ENCODE assay signal across 20 mouse cellular contexts in genomic region chr6:6543606-6544254, GRCm38 (mm10). TPM values are rescaled to one million over a fixed set of nuclear protein-coding genes. Genes with fewer than 3 reads are reported as not detected.
DNase-seq lines count a peak whose midpoint lies in the region; ATAC-seq and TF ChIP-seq lines count a peak whose summit lies in the region.
"Had no signal": no experiment of that assay in that cellular context is flagged by ENCODE, and none has a peak within 500 bp of the region (broad histone marks: within the 10 kb centered on the region; RNA-seq: fewer than 3 reads in every experiment).

No protein-coding gene starts in this region.

- no peak overlapping the region for H3ac ChIP-seq in myocyte (ENCODE audit: control insufficient read depth, insufficient read length)

- H3K9me3 ChIP-seq in embryonic facial prominence, embryonic 14.5 days (ENCODE audit: control insufficient read depth, low read length): no peaks in the 10 kb centered on the region
- H3K9me3 ChIP-seq in embryonic facial prominence, embryonic 10.5 days: no peaks in the 10 kb centered on the region
- H3K9me3 ChIP-seq in neural tube, embryonic 15.5 days (replicated peaks): no peaks in the 10 kb centered on the region
- H3K9me3 ChIP-seq in embryonic facial prominence, embryonic 15.5 days (replicated peaks): no peaks in the 10 kb centered on the region
- H3K9me3 ChIP-seq: heart, embryonic 15.5 days; hindbrain, embryonic 13.5 days; intestine, embryonic 15.5 days had no signal

- DNase-seq in embryonic facial prominence, embryonic 14.5 days (ENCODE audit: low spot score): peak; percentile 71
- DNase-seq in embryonic facial prominence, embryonic 10.5 days (ENCODE audit: low spot score): no peak
- no peak for DNase-seq in neural tube, embryonic 10.5 days (ENCODE audit: extremely low spot score, low spot score)
- no peak for DNase-seq in gastrocnemius, postnatal 25 days
- DNase-seq in thymus, adult 2 months: no peak
- DNase-seq: adrenal gland, postnatal 36 days; cerebellum, adult 2 months; gastrocnemius, postnatal 14 days; heart, adult 18-20 months; heart, postnatal 14 days; kidney, adult 18-20 months had no signal

- TF ChIP-seq CTCF in thymus, adult 2 months (IDR thresholded peaks at IDR 0.05; ENCODE audit: borderline replicate concordance, control insufficient read depth, extremely low read depth, insufficient read depth, low read length, poor library complexity): no peak

- ATAC-seq in embryonic facial prominence, embryonic 14.5 days (ENCODE audit: low read depth): no peak; the same call in 1 of the 2 replicates
- peak; percentile 35; the same call in 1 of the 2 replicates for ATAC-seq in neural tube, embryonic 15.5 days (ENCODE audit: low FRiP score)
- ATAC-seq in embryonic facial prominence, embryonic 15.5 days (ENCODE audit: insufficient number of reproducible peaks, low FRiP score, low TSS enrichment, low read depth): peak; percentile 69; the same call in 1 of the 2 replicates
- ATAC-seq: activated CD4-positive, CD25-positive, alpha-beta regulatory T cell, adult 4 months; forebrain, embryonic 14.5 days; intestine, embryonic 15.5 days had no signal

- H3K4me3 ChIP-seq in embryonic facial prominence, embryonic 14.5 days (ENCODE audit: low read depth, low read length): no peak overlapping the region
- no peak overlapping the region for H3K4me3 ChIP-seq in embryonic facial prominence, embryonic 10.5 days
- H3K4me3 ChIP-seq in neural tube, embryonic 15.5 days (replicated peaks): no peak overlapping the region
- no peak overlapping the region for H3K4me3 ChIP-seq in embryonic facial prominence, embryonic 15.5 days (replicated peaks)
- H3K4me3 ChIP-seq in myocyte: no peak overlapping the region
- H3K4me3 ChIP-seq in thymus, adult 2 months (ENCODE audit: control insufficient read depth, insufficient read depth, low read length): no peak overlapping the region
- H3K4me3 ChIP-seq: heart, embryonic 15.5 days; hindbrain, embryonic 13.5 days; intestine, embryonic 15.5 days had no signal

- no peaks in the 10 kb centered on the region for H3K36me3 ChIP-seq in embryonic facial prominence, embryonic 14.5 days (ENCODE audit: control insufficient read depth, insufficient read depth, low read length)
- H3K36me3 ChIP-seq in embryonic facial prominence, embryonic 10.5 days (replicated peaks): no peaks in the 10 kb centered on the region
- no peaks in the 10 kb centered on the region for H3K36me3 ChIP-seq in neural tube, embryonic 15.5 days
- no peaks in the 10 kb centered on the region for H3K36me3 ChIP-seq in embryonic facial prominence, embryonic 15.5 days
- H3K36me3 ChIP-seq in myocyte (ENCODE audit: control insufficient read depth, insufficient read depth): no peaks in the 10 kb centered on the region
- no peaks in the 10 kb centered on the region for H3K36me3 ChIP-seq in thymus, adult 2 months (ENCODE audit: control insufficient read depth, insufficient read depth, low read length)
- H3K36me3 ChIP-seq: heart, embryonic 15.5 days; hindbrain, embryonic 13.5 days; intestine, embryonic 15.5 days had no signal

- 0 out of 2 replicates have a peak, but pooled peaks cover 4% of the 10 kb centered on the region for H3K4me1 ChIP-seq in embryonic facial prominence, embryonic 14.5 days (ENCODE audit: control insufficient read depth, insufficient read depth, low read length)
- no peaks in the 10 kb centered on the region for H3K4me1 ChIP-seq in embryonic facial prominence, embryonic 10.5 days
- H3K4me1 ChIP-seq in neural tube, embryonic 15.5 days: no peaks in the 10 kb centered on the region
- H3K4me1 ChIP-seq in embryonic facial prominence, embryonic 15.5 days: no peaks in the 10 kb centered on the region
- no peaks in the 10 kb centered on the region for H3K4me1 ChIP-seq in thymus, adult 2 months (replicated peaks; ENCODE audit: control insufficient read depth, insufficient read depth, low read length)
- H3K4me1 ChIP-seq: hindbrain, embryonic 13.5 days; intestine, embryonic 15.5 days had no signal

- H3K27ac ChIP-seq in embryonic facial prominence, embryonic 14.5 days (replicated peaks; ENCODE audit: low read depth, low read length): no peak overlapping the region
- H3K27ac ChIP-seq in embryonic facial prominence, embryonic 10.5 days (replicated peaks): no peak overlapping the region
- H3K27ac ChIP-seq in neural tube, embryonic 15.5 days (replicated peaks): no peak overlapping the region
- no peak overlapping the region for H3K27ac ChIP-seq in embryonic facial prominence, embryonic 15.5 days (replicated peaks)
- H3K27ac ChIP-seq in thymus, adult 2 months (ENCODE audit: control insufficient read depth, insufficient read depth, low read length): no peak overlapping the region
- H3K27ac ChIP-seq: heart, embryonic 15.5 days; hindbrain, embryonic 13.5 days; intestine, embryonic 15.5 days had no signal

- H3K4me2 ChIP-seq in embryonic facial prominence, embryonic 14.5 days (ENCODE audit: low read depth, low read length): no peak overlapping the region
- no peak overlapping the region for H3K4me2 ChIP-seq in neural tube, embryonic 15.5 days
- H3K4me2 ChIP-seq in embryonic facial prominence, embryonic 15.5 days (replicated peaks): no peak overlapping the region
- peak overlapping the region; percentile 47 for H3K4me2 ChIP-seq in myocyte (ENCODE audit: low read depth)
- H3K4me2 ChIP-seq: heart, embryonic 11.5 days; heart, embryonic 15.5 days; hindbrain, embryonic 13.5 days; intestine, embryonic 15.5 days had no signal

- no peak overlapping the region for H3K9ac ChIP-seq in embryonic facial prominence, embryonic 14.5 days (ENCODE audit: low read depth, low read length)
- no peak overlapping the region for H3K9ac ChIP-seq in neural tube, embryonic 15.5 days (replicated peaks)
- H3K9ac ChIP-seq in embryonic facial prominence, embryonic 15.5 days: no peak overlapping the region
- H3K9ac ChIP-seq: heart, embryonic 15.5 days; hindbrain, embryonic 13.5 days; intestine, embryonic 15.5 days had no signal

- no peaks in the 10 kb centered on the region for H3K27me3 ChIP-seq in embryonic facial prominence, embryonic 14.5 days (replicated peaks; ENCODE audit: control insufficient read depth, insufficient read depth, low read length)
- no peaks in the 10 kb centered on the region for H3K27me3 ChIP-seq in embryonic facial prominence, embryonic 10.5 days (replicated peaks; ENCODE audit: low read depth, poor library complexity, severe bottlenecking)
- peaks cover 3% of the 10 kb centered on the region; the same call in 1 of the 2 replicates for H3K27me3 ChIP-seq in neural tube, embryonic 15.5 days (replicated peaks)
- H3K27me3 ChIP-seq in embryonic facial prominence, embryonic 15.5 days: no peaks in the 10 kb centered on the region
- H3K27me3 ChIP-seq in myocyte (ENCODE audit: control insufficient read depth, insufficient read depth, insufficient read length): no peaks in the 10 kb centered on the region
- no peaks in the 10 kb centered on the region for H3K27me3 ChIP-seq in thymus, adult 2 months (ENCODE audit: control insufficient read depth, insufficient read depth, low read length)
- H3K27me3 ChIP-seq: heart, embryonic 15.5 days; intestine, embryonic 15.5 days had no signal

- H3K79me2 ChIP-seq in myocyte (ENCODE audit: control insufficient read depth, insufficient read depth): no peaks in the 10 kb centered on the region

- no peak for TF ChIP-seq POLR2A in myocyte (IDR thresholded peaks at IDR 0.05; ENCODE audit: insufficient read length, low read depth)
- no peak for TF ChIP-seq POLR2A in thymus, adult 2 months (IDR thresholded peaks at IDR 0.05; ENCODE audit: control insufficient read depth, extremely low read depth, insufficient read depth, low read length, poor library complexity)

- 79% methylated on average over 9 of the region's 9 CpGs for WGBS in embryonic facial prominence, embryonic 14.5 days
- WGBS in embryonic facial prominence, embryonic 10.5 days: 91% methylated on average over 9 of the region's 9 CpGs
- WGBS in neural tube, embryonic 15.5 days: 83% methylated on average over 9 of the region's 9 CpGs
- WGBS in embryonic facial prominence, embryonic 15.5 days: 78% methylated on average over 9 of the region's 9 CpGs
- WGBS in thymus, adult 2 months: 95% methylated on average over 9 of the region's 9 CpGs

TF ChIP-seq in myocyte, 11 proteins besides CTCF, POLR2A, EP300 and RAD21:
- TF ChIP-seq MYOG (IDR thresholded peaks at IDR 0.05; ENCODE audit: control insufficient read depth in 1 of 3, insufficient read depth in 1 of 3, insufficient read length in 2 of 3, low read depth in 2 of 3) (no peak), CEBPB (IDR thresholded peaks at IDR 0.05; ENCODE audit: insufficient read depth, poor library complexity, severe bottlenecking) (peak; percentile 44; the same call in 1 of the 2 replicates)
TF ChIP-seq in myocyte: peak in this region for 1.

RNA-seq across cellular contexts. Expression of gene Sem1, which starts 34.7 kb away (rescaled TPM):
- polyA plus RNA-seq in embryonic facial prominence, embryonic 14.5 days (2014; fragmentation: Nextera tagmentation; extraction: Ambion mirVana): 254 and 276 TPM in 2 replicates
- 281 and 286 TPM in 2 replicates for polyA plus RNA-seq in embryonic facial prominence, embryonic 10.5 days (2016; fragmentation: Nextera tagmentation; extraction: Ambion mirVana)
- 149 and 163 TPM in 2 replicates for polyA plus RNA-seq in neural tube, embryonic 15.5 days (2015; fragmentation: Nextera tagmentation; extraction: Ambion mirVana)
- 247 and 253 TPM in 2 replicates for polyA plus RNA-seq in embryonic facial prominence, embryonic 15.5 days (2015; fragmentation: Nextera tagmentation; extraction: Ambion mirVana)
- polyA plus RNA-seq in myocyte (2012; fragmentation: generic; extraction: Trizol): 112 TPM
- 10 to 100 TPM; 60.3 TPM for total RNA-seq in gastrocnemius, postnatal 25 days (2021)
- 21.7 and 26.5 TPM in 2 replicates for polyA plus RNA-seq in thymus, adult 2 months (2012; rRNA removed)
